Mouse (Mus musculus) hindbrain, embryonic 10.5 days (tissue): ENCODE measurements around the gene Tmem40. TPM values are rescaled to one million over a fixed set of nuclear protein-coding genes. Genes with fewer than 3 reads are reported as not detected.

ENCODE experiments used
- DNase-seq: peaks from one replicate; pipeline ENCODE4 v3.0.0-alpha.2; 2017; ENCODE audit warnings: low spot score
- H3K27ac ChIP-seq: fragments of 300-500 bp; sonication (generic); 2 replicates; pipeline ENCODE4 v1.5.1; 2016; ENCODE audit warnings: mild to moderate bottlenecking, moderate library complexity
- H3K27me3 ChIP-seq: fragments of 300-500 bp; sonication (generic); 2 replicates; pipeline ENCODE4 v1.6.1; 2016; ENCODE audit warnings: mild to moderate bottlenecking; ENCODE audit not compliant: poor library complexity, insufficient read depth, severe bottlenecking
- H3K36me3 ChIP-seq: fragments of 300-500 bp; sonication (generic); 2 replicates; pipeline ENCODE4 v1.6.1; 2016; ENCODE audit warnings: mild to moderate bottlenecking, moderate library complexity
- H3K4me1 ChIP-seq: fragments of 300-500 bp; sonication (generic); replicated peaks from 2 replicates; pipeline ENCODE4 v1.6.1; 2016; ENCODE audit warnings: mild to moderate bottlenecking
- H3K4me3 ChIP-seq: fragments of 300-500 bp; sonication (generic); 2 replicates; pipeline ENCODE4 v1.5.1; 2016; ENCODE audit warnings: mild to moderate bottlenecking, moderate library complexity
- H3K9me3 ChIP-seq: fragments of 300-500 bp; sonication (generic); 2 replicates; pipeline ENCODE4 v1.6.1; 2016; ENCODE audit warnings: mild to moderate bottlenecking, moderate library complexity
- WGBS: fragments of 180-500 bp; shearing (Covaris S2); methylation state at CpG from one replicate; pipeline ENCODE4 v1.1.7; 2016; 5-methylcytosine and 5-hydroxymethylcytosine counted together
- polyA plus RNA-seq: library from polyadenylated mRNA; unstranded; fragments of >200 nt; fragmentation: Nextera tagmentation; extraction: Ambion mirVana; gene quantifications from 2 replicates; pipeline ENCODE4 v1.2.1, GENCODE M21; 2016

Tmem40 gene
- polyA plus RNA-seq, 1 experiment from 2014 or later = 3.2 TPM

DNA sequence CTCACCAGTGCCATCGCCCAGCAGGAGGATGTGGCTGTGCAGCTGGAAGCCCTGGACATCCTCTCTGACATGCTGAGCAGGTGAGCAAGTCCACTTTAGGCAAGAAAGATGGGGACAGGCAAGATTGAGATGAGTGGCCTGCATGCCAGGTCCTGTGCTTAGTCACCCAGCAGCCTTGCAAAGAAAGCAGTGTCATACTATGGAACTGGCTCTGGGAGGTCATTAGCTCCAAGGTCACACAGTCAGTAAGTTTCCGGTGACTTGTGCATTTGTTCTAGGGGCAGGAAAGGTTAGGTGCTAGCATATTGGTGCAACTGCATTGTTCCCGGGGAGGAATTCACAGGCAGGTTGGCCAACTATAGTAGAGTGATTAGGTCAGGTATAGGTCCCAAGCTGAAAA is 20.6 kb upstream of the Tmem40 start:
- no peak for DNase-seq
- no peak overlapping the region for H3K4me3 ChIP-seq
- no peaks in the 10 kb centered on the region for H3K9me3 ChIP-seq
- H3K36me3 ChIP-seq = peaks cover 96% of the 10 kb centered on the region
- 93% methylated on average over 3 of the region's 3 CpGs for WGBS
- H3K27ac ChIP-seq = no peak overlapping the region
- H3K27me3 ChIP-seq = no peaks in the 10 kb centered on the region
- H3K4me1 ChIP-seq = no peaks in the 10 kb centered on the region

DNA sequence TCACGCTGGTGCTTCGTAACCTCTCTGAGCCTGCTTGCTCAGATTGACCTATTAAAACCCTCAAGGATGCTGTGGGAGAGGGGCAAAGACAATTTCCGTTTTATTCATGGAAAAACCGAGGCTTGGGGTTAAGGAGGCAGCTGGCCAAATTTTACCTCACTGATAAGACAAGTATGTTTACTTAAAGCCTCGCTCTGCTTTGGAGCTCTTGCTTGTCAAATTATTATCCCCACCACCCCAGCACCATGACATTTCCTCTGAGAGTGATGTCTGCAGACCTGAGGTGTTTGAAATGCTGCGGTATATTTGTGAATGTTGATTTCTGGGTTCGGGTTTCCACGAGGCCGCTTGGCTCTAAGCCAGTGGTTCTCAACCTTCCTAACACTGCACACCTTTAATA is 14.2 kb upstream of the Tmem40 start:
- Histone ChIP-seq H3K4me3 (peak overlapping the region; percentile 91), H3K36me3 (peaks cover 37% of the 10 kb centered on the region), H3K4me1 (peaks cover 32% of the 10 kb centered on the region), H3K27ac (peak overlapping the region; percentile 98), H3K9me3 (no peaks in the 10 kb centered on the region), H3K27me3 (no peaks in the 10 kb centered on the region)
- no peak for DNase-seq
- WGBS = 81% methylated on average over 9 of the region's 9 CpGs

DNA sequence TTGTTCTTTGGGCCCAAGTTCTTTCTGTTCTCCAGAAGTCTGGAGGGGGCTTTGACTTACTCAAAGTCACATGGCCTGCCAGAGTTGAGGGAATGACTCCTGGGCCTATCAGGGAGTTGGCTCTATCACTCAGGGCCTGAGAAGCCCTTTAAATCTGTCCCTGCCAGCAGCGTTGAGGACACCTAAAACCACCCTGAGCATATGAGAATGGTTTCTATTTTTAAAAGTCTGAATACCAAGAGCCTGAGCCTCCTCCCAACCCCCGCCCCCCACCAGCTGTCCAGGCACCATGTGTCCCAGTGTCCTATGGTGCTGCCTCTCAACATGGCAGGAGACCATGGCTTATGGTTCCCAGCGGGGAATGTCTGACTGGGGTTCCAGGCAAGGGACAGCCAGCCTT is 13.6 kb upstream of the Tmem40 start:
- WGBS = 64% methylated on average over 3 of the region's 3 CpGs
- DNase-seq = peak; percentile 16
- Histone ChIP-seq H3K36me3 (peaks cover 32% of the 10 kb centered on the region), H3K27ac (peak overlapping the region; percentile 98), H3K4me1 (peaks cover 32% of the 10 kb centered on the region), H3K9me3 (no peaks in the 10 kb centered on the region), H3K27me3 (no peaks in the 10 kb centered on the region), H3K4me3 (peak overlapping the region; percentile 91)

DNA sequence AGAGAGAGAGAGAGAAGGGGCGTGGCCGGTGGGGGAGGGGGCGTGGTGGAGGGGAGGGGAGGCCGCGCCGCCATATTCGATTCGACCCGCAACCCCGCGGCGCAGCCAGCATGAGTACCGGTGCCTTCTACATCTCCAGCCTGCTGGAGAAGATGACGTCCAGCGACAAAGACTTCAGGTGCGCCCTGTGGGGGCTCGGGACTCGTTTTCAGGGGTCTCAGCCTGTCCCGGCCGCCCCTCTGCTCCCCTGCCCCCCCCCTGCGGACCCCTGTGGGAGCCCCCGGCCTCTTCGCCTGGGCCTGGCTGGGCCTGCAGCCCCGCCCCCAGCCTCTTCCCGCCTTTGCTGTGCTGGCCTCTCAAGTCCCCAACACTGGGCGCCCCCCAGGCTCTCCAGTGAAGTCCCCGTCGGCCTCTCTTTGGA is 12.3 kb upstream of the Tmem40 start, which contains the start of gene Cand2:
Gene Cand2 (plus strand): TSS at position 38 of the 421 bp plus-strand sequence.
- H3K9me3 ChIP-seq = no peaks in the 10 kb centered on the region
- H3K27ac ChIP-seq = peak within 1 kb of the TSS; percentile 98
- peak; percentile 82 for DNase-seq
- peak within 1 kb of the TSS; percentile 91 for H3K4me3 ChIP-seq
- WGBS = under 1% methylated on average over 26 of the region's 28 CpGs
- H3K27me3 ChIP-seq = no peaks in the 10 kb centered on the region
- peaks cover 19% of the 10 kb centered on the region for H3K36me3 ChIP-seq
- H3K4me1 ChIP-seq = peaks cover 32% of the 10 kb centered on the region

DNA sequence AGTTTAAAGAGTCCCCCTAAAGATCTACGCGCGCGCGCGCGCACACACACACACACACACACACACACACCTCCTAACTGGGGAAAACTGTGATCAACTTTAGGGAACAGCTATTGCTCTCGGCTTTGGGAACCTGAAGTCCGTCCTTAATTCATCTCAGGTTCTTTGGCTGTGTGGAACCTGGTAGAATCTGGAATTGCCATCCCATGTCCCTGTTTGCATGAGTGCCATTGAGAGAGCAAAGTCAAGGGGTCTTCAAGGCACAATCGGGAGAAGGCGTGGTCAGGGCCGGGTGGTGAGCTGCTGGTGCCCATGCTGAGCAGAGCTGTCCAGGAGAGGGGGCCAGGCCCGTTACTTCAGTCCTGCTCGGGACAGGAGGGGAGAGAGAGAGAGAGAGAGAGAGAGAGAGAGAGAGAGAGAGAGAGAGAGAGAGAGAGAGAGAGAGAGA is 11.8 kb upstream of the Tmem40 start:
- Histone ChIP-seq H3K4me1 (peaks cover 32% of the 10 kb centered on the region), H3K36me3 (peaks cover 13% of the 10 kb centered on the region), H3K27me3 (no peaks in the 10 kb centered on the region), H3K9me3 (no peaks in the 10 kb centered on the region), H3K4me3 (peak overlapping the region; percentile 91), H3K27ac (peak overlapping the region; percentile 98)
- peak; percentile 81 for DNase-seq
- WGBS = 2% methylated on average over 14 of the region's 14 CpGs

DNA sequence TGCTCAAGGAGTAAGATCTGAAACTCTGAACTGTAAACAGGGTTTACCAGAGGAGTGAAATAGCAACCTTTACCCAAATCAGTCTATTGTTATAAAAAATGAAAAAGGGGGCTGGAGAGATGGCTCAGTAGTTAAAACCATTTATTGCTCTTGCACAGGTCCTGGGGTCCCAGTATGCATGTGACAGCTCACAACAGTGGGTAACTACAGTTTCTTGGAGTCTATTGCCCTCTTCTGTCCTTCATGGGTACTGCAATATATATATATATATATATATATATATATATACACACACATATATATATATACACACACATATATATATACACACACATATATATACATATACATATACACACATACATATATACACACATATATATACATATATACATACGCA is 10.4 kb upstream of the Tmem40 start:
- Histone ChIP-seq H3K27ac (no peak overlapping the region), H3K4me3 (no peak overlapping the region), H3K36me3 (peaks cover 3% of the 10 kb centered on the region; the same call in 1 of the 2 replicates), H3K27me3 (no peaks in the 10 kb centered on the region), H3K9me3 (no peaks in the 10 kb centered on the region), H3K4me1 (peaks cover 33% of the 10 kb centered on the region)
- 93% methylated on average over 1 of the region's 1 CpGs for WGBS
- no peak for DNase-seq

DNA sequence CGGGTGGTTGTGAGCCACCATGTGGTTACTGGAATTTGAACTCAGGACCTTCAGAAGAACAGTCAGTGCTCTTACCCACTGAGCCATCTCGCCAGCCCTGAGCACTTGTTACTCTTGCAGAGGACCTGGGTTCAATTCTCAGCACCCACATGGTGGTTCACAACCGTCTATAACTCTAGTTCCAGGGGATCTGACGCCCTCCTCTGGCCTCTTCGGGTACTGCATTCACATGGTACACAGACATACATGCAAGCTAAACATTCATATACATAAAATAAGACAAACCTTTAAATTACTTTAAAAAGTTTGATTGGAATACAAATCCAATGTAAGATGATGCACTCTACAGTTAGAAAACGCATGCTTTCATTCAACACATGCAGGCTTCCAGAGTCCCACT is 10.0 kb upstream of the Tmem40 start:
- WGBS = 80% methylated on average over 6 of the region's 6 CpGs
- no peak overlapping the region for H3K4me3 ChIP-seq
- DNase-seq = no peak
- H3K4me1 ChIP-seq = peaks cover 37% of the 10 kb centered on the region
- no peaks in the 10 kb centered on the region; the same call in 1 of the 2 replicates for H3K36me3 ChIP-seq
- H3K9me3 ChIP-seq = no peaks in the 10 kb centered on the region
- no peaks in the 10 kb centered on the region for H3K27me3 ChIP-seq
- no peak overlapping the region for H3K27ac ChIP-seq

DNA sequence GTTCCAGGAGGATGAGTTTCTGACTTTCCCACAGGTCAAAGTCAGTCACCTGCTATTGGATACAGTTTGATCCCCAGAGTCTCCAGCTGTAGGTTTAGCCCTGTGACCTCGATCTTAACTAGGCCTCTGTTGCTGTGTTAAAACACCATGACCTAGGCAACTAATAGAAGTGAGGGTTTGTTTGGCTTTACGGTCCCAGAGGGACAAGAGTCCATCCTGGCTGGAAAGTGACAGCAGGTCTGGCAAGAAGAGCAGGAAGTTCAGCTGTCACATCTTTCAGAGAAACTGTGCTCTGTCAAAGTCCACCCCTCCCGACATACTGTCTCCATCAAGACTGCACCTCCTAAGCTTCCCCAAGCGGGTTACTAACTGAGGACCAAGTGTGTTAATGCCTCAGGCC is 8.6 kb upstream of the Tmem40 start:
- H3K4me1 ChIP-seq = peaks cover 28% of the 10 kb centered on the region
- DNase-seq = no peak

DNA sequence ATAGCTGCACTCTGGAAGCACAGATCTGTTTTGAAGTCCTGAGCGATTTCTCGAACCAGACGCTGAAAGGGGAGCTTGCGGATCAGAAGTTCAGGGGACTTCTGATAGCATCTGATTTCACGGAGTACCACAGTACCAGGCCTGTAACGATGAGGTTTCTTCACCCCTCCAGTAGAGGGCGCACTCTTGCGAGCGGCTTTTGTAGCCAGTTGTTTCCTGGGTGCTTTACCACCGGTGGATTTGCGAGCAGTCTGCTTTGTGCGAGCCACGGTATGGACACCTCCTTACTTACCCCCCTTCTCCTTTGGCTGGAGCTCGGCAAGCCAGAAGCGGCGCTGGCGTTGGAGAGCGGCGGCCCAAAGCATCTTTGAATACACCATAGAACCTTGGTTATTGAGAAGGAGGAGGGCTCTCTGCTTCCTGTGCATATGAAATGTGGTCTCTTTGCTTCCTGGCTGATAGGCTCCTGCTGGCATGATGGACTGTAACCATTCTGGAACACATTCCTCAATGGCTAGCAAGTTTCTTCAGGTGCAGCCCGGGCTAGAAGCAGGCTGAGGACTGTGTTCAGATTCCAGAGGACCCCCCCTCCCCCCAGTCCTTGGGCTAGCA is 8.0 kb upstream of the Tmem40 start:
- Histone ChIP-seq H3K4me3 (no peak overlapping the region), H3K4me1 (peaks cover 21% of the 10 kb centered on the region), H3K36me3 (no peaks in the 10 kb centered on the region), H3K27me3 (no peaks in the 10 kb centered on the region), H3K27ac (no peak overlapping the region), H3K9me3 (no peaks in the 10 kb centered on the region)
- WGBS = 82% methylated on average over 20 of the region's 20 CpGs
- no peak for DNase-seq

More for the DNA sequence above, 8.6 kb upstream of the Tmem40 start:
- Histone ChIP-seq H3K27ac (no peak overlapping the region), H3K27me3 (no peaks in the 10 kb centered on the region), H3K36me3 (no peaks in the 10 kb centered on the region), H3K9me3 (no peaks in the 10 kb centered on the region), H3K4me3 (no peak overlapping the region)
- 78% methylated on average over 4 of the region's 4 CpGs for WGBS

DNA sequence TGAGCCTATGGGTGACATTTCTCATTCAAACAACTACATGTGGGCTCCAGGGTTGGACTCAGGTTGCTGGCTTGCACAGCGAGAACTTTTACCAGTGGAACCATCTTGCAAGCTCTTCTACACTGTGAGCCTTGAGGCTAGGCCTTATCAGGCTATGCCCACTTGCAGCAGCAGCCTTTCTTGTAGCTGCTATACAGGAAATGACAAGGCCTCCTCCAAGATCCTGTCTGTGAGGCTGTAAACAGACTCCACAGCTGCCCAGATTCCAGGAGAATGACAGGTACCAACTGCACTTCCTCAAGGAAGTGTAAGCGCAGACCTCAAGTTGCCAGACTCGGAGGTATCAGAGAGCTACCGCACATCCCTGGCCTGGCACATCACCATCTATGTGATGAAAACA is 6.0 kb upstream of the Tmem40 start:
- Histone ChIP-seq H3K36me3 (no peaks in the 10 kb centered on the region), H3K4me1 (peaks cover 26% of the 10 kb centered on the region), H3K9me3 (no peaks in the 10 kb centered on the region), H3K27ac (peak overlapping the region; percentile 62), H3K4me3 (no peak overlapping the region), H3K27me3 (no peaks in the 10 kb centered on the region)
- WGBS = 87% methylated on average over 4 of the region's 4 CpGs
- no peak for DNase-seq

DNA sequence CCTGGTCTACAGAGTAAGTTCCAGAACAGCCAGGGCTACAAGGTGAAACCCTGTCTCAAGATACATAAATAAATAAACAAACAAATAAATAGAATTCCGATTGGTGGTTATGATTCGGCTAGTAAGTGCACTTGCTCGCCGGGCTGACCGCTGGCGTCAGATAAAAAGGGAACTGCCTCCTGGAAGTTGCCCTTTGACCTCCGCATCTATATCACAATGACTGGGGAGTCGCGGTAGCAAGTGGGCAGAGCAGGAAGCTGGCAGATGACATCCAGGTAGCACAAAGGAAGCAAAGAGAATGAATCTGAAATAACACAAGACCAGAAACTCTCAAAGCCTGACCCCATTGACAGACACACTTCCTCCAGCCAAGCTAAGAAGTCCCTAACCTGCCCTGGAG is 5.1 kb upstream of the Tmem40 start:
- no peak for DNase-seq
- WGBS = 26% methylated on average over 9 of the region's 9 CpGs
- H3K27ac ChIP-seq = peak overlapping the region; percentile 59
- no peaks in the 10 kb centered on the region for H3K9me3 ChIP-seq
- no peaks in the 10 kb centered on the region for H3K36me3 ChIP-seq
- H3K4me3 ChIP-seq = no peak overlapping the region
- H3K27me3 ChIP-seq = no peaks in the 10 kb centered on the region
- peaks cover 35% of the 10 kb centered on the region for H3K4me1 ChIP-seq

DNA sequence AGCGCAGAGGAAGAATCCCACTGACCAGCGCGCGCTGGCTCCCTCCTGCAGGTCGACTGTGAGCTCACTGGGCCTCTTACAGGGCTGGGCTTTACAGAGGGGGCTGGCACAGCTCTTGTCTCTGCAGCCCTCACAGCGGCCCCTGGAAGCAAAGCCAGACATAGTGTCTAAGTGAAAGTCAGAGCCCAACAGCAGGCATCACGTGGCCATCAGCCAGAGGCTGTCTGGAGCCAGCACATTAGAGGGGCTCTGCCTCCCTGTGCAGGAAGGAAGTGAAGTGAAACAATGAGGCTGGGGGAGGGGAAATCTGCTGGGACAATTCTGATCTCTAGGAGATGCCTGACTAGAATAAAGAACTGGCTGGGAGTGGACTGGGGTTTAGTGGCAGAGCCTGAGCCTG is 2.0 kb upstream of the Tmem40 start:
- H3K4me3 ChIP-seq = peak overlapping the region; percentile 10; the same call in 1 of the 2 replicates
- DNase-seq = peak; percentile 86
- H3K9me3 ChIP-seq = no peaks in the 10 kb centered on the region
- H3K27me3 ChIP-seq = no peaks in the 10 kb centered on the region
- H3K27ac ChIP-seq = peak overlapping the region; percentile 90
- H3K36me3 ChIP-seq = no peaks in the 10 kb centered on the region
- peaks cover 60% of the 10 kb centered on the region for H3K4me1 ChIP-seq
- whole genome bisulfite sequencing = 7% methylated on average over 7 of the region's 7 CpGs

DNA sequence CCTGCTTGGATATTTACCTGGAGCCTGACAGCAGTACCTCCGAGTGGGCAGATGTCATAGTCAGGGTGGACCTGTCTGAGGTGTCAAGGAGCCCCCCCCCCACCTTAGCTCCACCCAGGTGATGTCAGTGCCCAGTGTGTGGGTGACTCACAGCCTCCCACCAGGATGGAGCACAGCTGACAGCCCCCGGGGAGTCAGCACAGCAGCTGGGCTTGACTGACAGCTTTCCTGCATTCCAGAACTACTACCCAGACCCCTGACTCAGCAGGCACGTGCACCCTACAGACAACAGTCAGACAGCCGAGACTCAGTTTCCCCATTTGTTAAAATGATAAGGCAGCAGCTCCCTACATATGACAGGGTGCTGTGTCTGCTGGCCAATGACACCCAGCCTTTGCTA is 1.2 kb downstream of the Tmem40 start:
- WGBS = 55% methylated on average over 4 of the region's 4 CpGs
- DNase-seq = no peak
- no peaks in the 10 kb centered on the region for H3K9me3 ChIP-seq
- no peaks in the 10 kb centered on the region for H3K27me3 ChIP-seq
- peaks cover 63% of the 10 kb centered on the region for H3K4me1 ChIP-seq
- peak overlapping the region; percentile 90 for H3K27ac ChIP-seq
- no peak overlapping the region for H3K4me3 ChIP-seq
- H3K36me3 ChIP-seq = no peaks in the 10 kb centered on the region

DNA sequence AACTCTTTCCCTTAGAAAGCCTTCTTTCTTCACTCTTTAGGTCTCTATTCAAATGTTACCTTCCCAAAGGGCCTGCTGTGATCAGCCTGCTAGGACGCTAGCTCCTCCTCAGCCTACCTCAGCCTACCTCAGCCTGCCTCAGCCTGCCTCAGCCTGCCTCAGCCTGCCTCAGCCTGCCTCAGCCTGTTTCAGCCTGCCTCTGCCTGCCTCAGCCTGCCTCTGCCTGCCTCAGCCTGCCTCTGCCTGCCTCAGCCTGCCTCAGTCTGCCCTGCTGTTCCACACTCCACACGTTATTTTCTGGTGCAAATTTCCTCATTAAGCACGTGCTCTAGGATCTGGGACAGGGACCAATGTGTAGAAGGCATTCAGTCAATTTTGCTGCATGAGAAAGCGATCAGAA is 2.1 kb downstream of the Tmem40 start:
- H3K27ac ChIP-seq = no peak overlapping the region
- no peak overlapping the region for H3K4me3 ChIP-seq
- 95% methylated on average over 4 of the region's 4 CpGs for WGBS
- DNase-seq = no peak
- no peaks in the 10 kb centered on the region for H3K27me3 ChIP-seq
- H3K36me3 ChIP-seq = no peaks in the 10 kb centered on the region
- no peaks in the 10 kb centered on the region for H3K9me3 ChIP-seq
- H3K4me1 ChIP-seq = peaks cover 63% of the 10 kb centered on the region
